Mouse (Mus musculus): ENCODE measurements at regions not wholly inside any gene's neighbourhood (a gene's known extent, or its start where the extent isn't known, plus 50 kb on each side); places are given as distances from the start of the nearest gene placed in this dataset.
A peak's percentile ranks its signal among the peaks of the same experiment; 100 is the strongest.

DNA sequence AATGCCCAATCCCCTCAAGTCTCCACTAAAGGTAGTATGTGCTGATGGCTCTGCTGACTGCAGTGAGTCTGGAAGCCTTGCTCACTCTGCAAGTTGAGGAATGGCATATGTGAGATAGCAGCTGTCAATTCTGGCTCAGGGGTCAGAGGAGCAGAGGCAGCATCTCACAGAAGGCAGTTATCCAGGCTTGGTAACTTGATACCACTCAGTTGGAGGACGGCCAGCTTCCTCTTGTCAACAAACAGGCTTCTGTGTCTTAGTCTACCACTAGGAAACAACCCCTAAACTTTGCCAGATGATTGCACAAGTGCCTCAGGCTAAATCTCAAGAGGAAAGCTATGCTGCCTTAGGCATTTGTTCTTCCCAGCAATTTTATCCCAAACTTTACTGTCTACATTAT, 55.7 kb upstream of the Gabre start:
- peak; percentile 31 for DNase-seq (ENCODE audit: low read depth, low spot score)

DNA sequence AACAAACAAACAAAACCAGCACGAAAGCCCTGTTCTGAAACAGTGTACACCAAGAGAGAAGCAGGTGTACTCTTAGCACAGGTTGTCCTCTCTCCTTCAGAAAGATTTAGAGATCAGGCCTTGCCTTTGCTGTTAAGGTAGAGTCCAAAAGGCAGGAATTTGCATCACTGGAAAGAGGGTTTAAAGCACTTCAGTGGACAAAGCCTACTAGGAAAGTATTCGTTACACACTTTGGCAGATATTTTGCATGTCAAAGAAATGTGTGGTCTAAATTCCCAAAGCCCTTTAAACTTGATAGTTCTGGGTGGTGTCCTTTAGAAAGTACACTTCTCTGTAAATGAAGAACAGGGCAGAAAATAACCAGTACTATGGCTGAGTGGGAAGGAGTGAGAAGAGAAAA, 54.2 kb upstream of the Gabre start:
- peak; percentile 72 for DNase-seq (ENCODE audit: low read depth, low spot score)

Data from ZHBTc4 (cell line).